Mouse (Mus musculus) brain, adult 2 months (tissue): Measurements from ENCODE around the gene Catspere2.

Experiments used
- DNase-seq: peaks from one replicate; pipeline ENCODE4 v3.0.0; 2011; ENCODE audit warnings: low read depth, low spot score

The Catspere2 gene

GRCm38 (mm10) chr1:178219166-178220077 is 236.2 kb downstream of the Catspere2 start:
- DNase-seq: peak; percentile 65
